ENCODE assay signal across 19 mouse cellular contexts in the genomic region with DNA sequence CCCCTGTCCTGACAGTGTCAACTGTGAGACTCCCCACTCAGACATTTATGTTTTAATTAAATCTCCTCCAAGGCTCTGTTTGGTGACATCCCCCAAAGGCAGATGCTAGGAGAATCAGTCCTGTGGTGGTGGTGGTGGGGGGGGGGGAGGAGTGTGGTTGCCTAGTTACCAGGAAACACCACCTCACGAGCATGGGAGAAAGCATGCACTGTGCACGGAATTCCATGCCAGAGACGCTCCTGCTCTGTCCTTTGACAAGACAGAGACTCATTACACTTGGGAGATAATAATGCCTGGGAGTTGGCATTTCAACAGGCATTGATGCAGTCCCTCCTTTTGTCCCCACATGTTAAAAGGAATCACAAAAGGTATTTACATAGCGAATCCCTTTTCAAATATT.
A peak's percentile ranks its signal among the peaks of the same experiment; 100 is the strongest.
DNase-seq lines count a peak whose midpoint lies in the region; ATAC-seq and TF ChIP-seq lines count a peak whose summit lies in the region.
"Had no signal": no experiment of that assay in that cellular context is flagged by ENCODE, and none has a peak within 500 bp of the region (broad histone marks: within the 10 kb centered on the region; RNA-seq: fewer than 3 reads in every experiment).

No protein-coding gene starts in this region.

- H3K27me3 ChIP-seq in midbrain, postnatal 0 days (ENCODE audit: insufficient read depth, low read length) = no peaks in the 10 kb centered on the region
- H3K27me3 ChIP-seq in lung, postnatal 0 days (replicated peaks; ENCODE audit: insufficient read depth, low read length) = no peaks in the 10 kb centered on the region

- no peak overlapping the region for H3K9ac ChIP-seq in midbrain, postnatal 0 days (replicated peaks; ENCODE audit: low read length, poor library complexity, severe bottlenecking)
- H3K9ac ChIP-seq in lung, postnatal 0 days (replicated peaks; ENCODE audit: low read depth) = no peak overlapping the region
- H3K9ac ChIP-seq: kidney, embryonic 15.5 days; limb, embryonic 12.5 days; liver, embryonic 14.5 days had no signal

- peak; percentile 16 for DNase-seq in embryo, embryonic 10 days (ENCODE audit: low spot score)
- no peak for DNase-seq in embryo, embryonic 9.5 days (ENCODE audit: extremely low spot score)
- peak; percentile 51 for DNase-seq in retina, postnatal 1 day
- no peak for DNase-seq in retina, embryonic 14.5 days (ENCODE audit: low spot score)
- DNase-seq in mesoderm, embryonic 11.5 days (ENCODE audit: low read depth, low spot score) = peak; percentile 39
- peak; percentile 46 for DNase-seq in midbrain, postnatal 0 days (ENCODE audit: low spot score)
- DNase-seq in lung, postnatal 0 days (ENCODE audit: low spot score) = no peak
- DNase-seq in ovary, postnatal 10 days (ENCODE audit: low spot score) = no peak
- DNase-seq: adrenal gland, adult 8-10 months; cerebellum, adult 9-11 months; gastrocnemius, postnatal 36 days; heart, postnatal 10 days; lung, postnatal 10 days; right cerebral cortex, postnatal 14 days had no signal

- H3K27ac ChIP-seq in midbrain, postnatal 0 days (ENCODE audit: low read depth, low read length) = no peak overlapping the region
- no peak overlapping the region for H3K27ac ChIP-seq in lung, postnatal 0 days (ENCODE audit: low read length)
- H3K27ac ChIP-seq: heart, embryonic 10.5 days; kidney, embryonic 15.5 days; limb, embryonic 12.5 days; liver, embryonic 14.5 days had no signal

- no peak for TF ChIP-seq CTCF in midbrain, postnatal 0 days (IDR thresholded peaks at IDR 0.05)
- no peak for TF ChIP-seq CTCF in lung, postnatal 0 days (IDR thresholded peaks at IDR 0.05)

- no peaks in the 10 kb centered on the region for H3K9me3 ChIP-seq in midbrain, postnatal 0 days (ENCODE audit: low read length)
- H3K9me3 ChIP-seq in lung, postnatal 0 days (ENCODE audit: low read length) = no peaks in the 10 kb centered on the region
- H3K9me3 ChIP-seq: heart, embryonic 10.5 days; kidney, embryonic 15.5 days; limb, embryonic 12.5 days had no signal

- ATAC-seq in midbrain, postnatal 0 days (ENCODE audit: low FRiP score) = no peak; the same call in 1 of the 2 replicates
- no peak for ATAC-seq in lung, postnatal 0 days
- ATAC-seq: inflammation-experienced regulatory T-cells, adult 6 months had no signal

- no peak for TF ChIP-seq EP300 in lung, postnatal 0 days (IDR thresholded peaks at IDR 0.05)

- no peak overlapping the region for H3K4me3 ChIP-seq in midbrain, postnatal 0 days (ENCODE audit: low read depth, low read length)
- H3K4me3 ChIP-seq in lung, postnatal 0 days (ENCODE audit: low read depth, low read length) = no peak overlapping the region
- H3K4me3 ChIP-seq: heart, embryonic 10.5 days; kidney, embryonic 15.5 days; limb, embryonic 12.5 days had no signal

- 0 out of 2 replicates have a peak, but pooled peaks cover 3% of the 10 kb centered on the region for H3K4me1 ChIP-seq in midbrain, postnatal 0 days (ENCODE audit: insufficient read depth, low read length)
- no peaks in the 10 kb centered on the region for H3K4me1 ChIP-seq in lung, postnatal 0 days (ENCODE audit: insufficient read depth, low read depth, low read length)

- 17% methylated on average over 4 of the region's 4 CpGs for WGBS in midbrain, postnatal 0 days
- 36% methylated on average over 4 of the region's 4 CpGs for WGBS in lung, postnatal 0 days

- H3K36me3 ChIP-seq in midbrain, postnatal 0 days (ENCODE audit: insufficient read depth, low read length) = no peaks in the 10 kb centered on the region
- no peaks in the 10 kb centered on the region for H3K36me3 ChIP-seq in lung, postnatal 0 days (ENCODE audit: insufficient read depth, low read length)
- H3K36me3 ChIP-seq: heart, embryonic 10.5 days; kidney, embryonic 15.5 days; limb, embryonic 12.5 days had no signal

- H3K4me2 ChIP-seq in midbrain, postnatal 0 days (ENCODE audit: low read depth, low read length, poor library complexity, severe bottlenecking) = no peak overlapping the region
- no peak overlapping the region for H3K4me2 ChIP-seq in lung, postnatal 0 days (replicated peaks; ENCODE audit: low read depth, low read length)
- H3K4me2 ChIP-seq: kidney, embryonic 15.5 days; limb, embryonic 12.5 days had no signal

Comparison
In these comparisons a context has a peak if more than half of its experiments do, and no peak if none do; other contexts are left out.
1. DNase-seq: peak in embryo, embryonic 10 days (single experiment), retina, postnatal 1 day (single experiment), mesoderm, embryonic 11.5 days (single experiment) and midbrain, postnatal 0 days (single experiment); none in embryo, embryonic 9.5 days (single experiment), retina, embryonic 14.5 days (single experiment), lung, postnatal 0 days (single experiment) and ovary, postnatal 10 days (single experiment).